Mouse (Mus musculus) gonadal fat pad, adult 2 months (tissue): ENCODE measurements around the gene Tsku. TPM values are rescaled to one million over a fixed set of nuclear protein-coding genes. Genes with fewer than 3 reads are reported as not detected.

Experiments
- DNase-seq: peaks from one replicate; pipeline ENCODE4 v3.0.0-alpha.2; 2012; ENCODE audit warnings: low read depth
- polyA plus RNA-seq: library from polyadenylated mRNA; depleted of rRNA; stranded (reverse); fragments of >200 nt; gene quantifications from 2 replicates; pipeline ENCODE4 v1.2.3, GENCODE M21; 2012

The Tsku gene
- polyA plus RNA-seq, 1 experiment = 15.1 TPM

GRCm38 (mm10) chr7:98329651-98330374 lies 31.3 kb downstream of the Tsku start:
- no peak for DNase-seq

- no peak for DNase-seq
Measured at GRCm38 (mm10) chr7:98328311-98328710, 32.8 kb downstream of the Tsku start.

GRCm38 (mm10) chr7:98326051-98326450 lies 35.1 kb downstream of the Tsku start:
- DNase-seq = no peak

GRCm38 (mm10) chr7:98324228-98324627 lies 36.9 kb downstream of the Tsku start:
- peak; percentile 86 for DNase-seq

GRCm38 (mm10) chr7:98323288-98324019 lies 37.7 kb downstream of the Tsku start:
- DNase-seq = no peak

- no peak for DNase-seq
Measured at GRCm38 (mm10) chr7:98322415-98322814, 38.7 kb downstream of the Tsku start.

GRCm38 (mm10) chr7:98321083-98321482 lies 40.0 kb downstream of the Tsku start, which contains the start of gene Acer3:
TSS of gene Acer3 (minus strand) at chr7:98321208.
- no peak for DNase-seq

- no peak for DNase-seq
Measured at GRCm38 (mm10) chr7:98320006-98320556, 41.0 kb downstream of the Tsku start.

GRCm38 (mm10) chr7:98316568-98316967 lies 44.6 kb downstream of the Tsku start:
- DNase-seq = no peak

GRCm38 (mm10) chr7:98315087-98315486 lies 46.0 kb downstream of the Tsku start:
- no peak for DNase-seq

- no peak for DNase-seq
Measured at GRCm38 (mm10) chr7:98312185-98312920, 48.8 kb downstream of the Tsku start.

- DNase-seq = no peak
Measured at GRCm38 (mm10) chr7:98310266-98310665, 50.9 kb downstream of the Tsku start.

- DNase-seq = no peak
Measured at GRCm38 (mm10) chr7:98309219-98310030, 51.7 kb downstream of the Tsku start.

- DNase-seq = no peak
Measured at GRCm38 (mm10) chr7:98308607-98309218, 52.4 kb downstream of the Tsku start.

- DNase-seq = no peak
Measured at GRCm38 (mm10) chr7:98307921-98308606, 53.1 kb downstream of the Tsku start.

- DNase-seq = no peak
Measured at GRCm38 (mm10) chr7:98307411-98307810, 53.7 kb downstream of the Tsku start.
